In genomic region chr8:91312342-91312741, GRCm38 (mm10) we compare ENCODE assay signal across 10 mouse cellular contexts. TPM values are rescaled to one million over a fixed set of nuclear protein-coding genes. Genes with fewer than 3 reads are reported as not detected.
A peak's percentile ranks its signal among the peaks of the same experiment; 100 is the strongest.
DNase-seq lines count a peak whose midpoint lies in the region; ATAC-seq and TF ChIP-seq lines count a peak whose summit lies in the region.
"Had no signal": no experiment of that assay in that cellular context is flagged by ENCODE, and none has a peak within 500 bp of the region (broad histone marks: within the 10 kb centered on the region; RNA-seq: fewer than 3 reads in every experiment).

No protein-coding gene starts in this region.

- H3K27ac ChIP-seq in heart, embryonic 12.5 days (ENCODE audit: poor library complexity, severe bottlenecking): no peak overlapping the region
- H3K27ac ChIP-seq in MEL (ENCODE audit: control insufficient read depth, low read depth, low read length): peak overlapping the region; percentile 69
- H3K27ac ChIP-seq in hindbrain, embryonic 13.5 days: no peak overlapping the region

- no peaks in the 10 kb centered on the region for H3K27me3 ChIP-seq in heart, embryonic 12.5 days (replicated peaks)
- no peaks in the 10 kb centered on the region for H3K27me3 ChIP-seq in MEL (ENCODE audit: control insufficient read depth in 1 of 2, insufficient read depth in 2 of 2, low read length in 2 of 2)
- no peaks in the 10 kb centered on the region for H3K27me3 ChIP-seq in hindbrain, embryonic 13.5 days

- TF ChIP-seq CTCF in MEL (IDR thresholded peaks at IDR 0.05 in 2 of 3, conservative IDR thresholded peaks at IDR 0.05 in 1 of 3; ENCODE audit: control insufficient read depth in 1 of 3, insufficient read depth in 1 of 3, low read depth in 2 of 3, low read length in 3 of 3, poor library complexity in 1 of 3, severe bottlenecking in 1 of 3): no peak

- H3K4me3 ChIP-seq in heart, embryonic 12.5 days: peak overlapping the region; percentile 84
- peak overlapping the region; percentile 54 to 74 for H3K4me3 ChIP-seq in MEL (ENCODE audit: control insufficient read depth in 1 of 2, insufficient read depth in 1 of 2, low read depth in 2 of 2, low read length in 2 of 2)
- peak overlapping the region; percentile 71 for H3K4me3 ChIP-seq in hindbrain, embryonic 13.5 days

- H3K79me2 ChIP-seq in MEL (ENCODE audit: control insufficient read depth, insufficient read depth, low read length, poor library complexity): peaks cover 23% of the 10 kb centered on the region

- ATAC-seq in heart, embryonic 12.5 days (ENCODE audit: insufficient number of reproducible peaks, low FRiP score): no peak
- ATAC-seq in hindbrain, embryonic 13.5 days (ENCODE audit: low FRiP score): no peak
- peak; percentile 15; the same call in 1 of the 2 replicates for ATAC-seq in megakaryocyte progenitor cell, adult 5-6 weeks (replicated peaks; ENCODE audit: poor library complexity)

- TF ChIP-seq EP300 in MEL (IDR thresholded peaks at IDR 0.05; ENCODE audit: low read depth in 1 of 2, low read length in 2 of 2): peak in 1 of 2 experiments; percentile 43; a peak in 2 of 4 replicates

- no peak for TF ChIP-seq RAD21 in MEL (IDR thresholded peaks at IDR 0.05; ENCODE audit: low read depth, low read length)

- TF ChIP-seq POLR2A in MEL (IDR thresholded peaks at IDR 0.05; ENCODE audit: control insufficient read depth in 1 of 2, insufficient read depth in 1 of 2, low read depth in 1 of 2, low read length in 2 of 2, poor library complexity in 1 of 2): no peak

- DNase-seq in heart, adult 8-10 months (ENCODE audit: low spot score): no peak
- DNase-seq in MEL (ENCODE audit: low read depth, low spot score): peak; percentile 83
- DNase-seq in urinary bladder, adult 2 months (ENCODE audit: low spot score): no peak
- no peak for DNase-seq in layer of hippocampus, postnatal 36 days
- no peak for DNase-seq in ovary, adult 18-20 months (ENCODE audit: low spot score)
- DNase-seq: cerebellum, adult 11 months; spleen, adult 18-20 months had no signal

- peak overlapping the region; percentile 78 for H3K9ac ChIP-seq in heart, embryonic 12.5 days
- peak overlapping the region; percentile 64 for H3K9ac ChIP-seq in MEL (ENCODE audit: control insufficient read depth, low read depth, low read length, poor library complexity, severe bottlenecking)
- H3K9ac ChIP-seq in hindbrain, embryonic 13.5 days: peak overlapping the region; percentile 80

- no peaks in the 10 kb centered on the region for H3K9me3 ChIP-seq in heart, embryonic 12.5 days (replicated peaks)
- no peaks in the 10 kb centered on the region for H3K9me3 ChIP-seq in MEL (replicated peaks; ENCODE audit: insufficient read depth, low read length)
- no peaks in the 10 kb centered on the region for H3K9me3 ChIP-seq in hindbrain, embryonic 13.5 days

- H3K36me3 ChIP-seq in heart, embryonic 12.5 days: no peaks in the 10 kb centered on the region; the same call in none of the 2 replicates
- H3K36me3 ChIP-seq in MEL (ENCODE audit: control insufficient read depth in 1 of 2, insufficient read depth in 2 of 2, low read length in 2 of 2): peaks cover 0 to 17% of the 10 kb centered on the region in 2 experiments; a peak in 3 of 4 replicates
- no peaks in the 10 kb centered on the region for H3K36me3 ChIP-seq in hindbrain, embryonic 13.5 days

- H3K4me1 ChIP-seq in heart, embryonic 12.5 days (replicated peaks): peaks cover 22% of the 10 kb centered on the region
- peaks cover 6 to 7% of the 10 kb centered on the region in 2 experiments; a peak in 3 of 4 replicates for H3K4me1 ChIP-seq in MEL (ENCODE audit: control insufficient read depth in 1 of 2, insufficient read depth in 2 of 2, low read length in 2 of 2)
- H3K4me1 ChIP-seq in hindbrain, embryonic 13.5 days (replicated peaks): peaks cover 38% of the 10 kb centered on the region

- WGBS in heart, embryonic 12.5 days: 77% methylated on average over 2 of the region's 2 CpGs
- 80% methylated on average over 2 of the region's 2 CpGs for WGBS in hindbrain, embryonic 13.5 days

- peak overlapping the region; percentile 87 for H3K4me2 ChIP-seq in heart, embryonic 12.5 days
- H3K4me2 ChIP-seq in hindbrain, embryonic 13.5 days: peak overlapping the region; percentile 69

TF ChIP-seq in MEL, 35 proteins besides CTCF, POLR2A, EP300 and RAD21:
- no peak for TF ChIP-seq E2F4 (IDR thresholded peaks at IDR 0.05; ENCODE audit: borderline replicate concordance, low read depth, low read length)
- TF ChIP-seq ETS1 (IDR thresholded peaks at IDR 0.05; ENCODE audit: low read depth, low read length): peak; percentile 67
- no peak for TF ChIP-seq ZC3H11A (IDR thresholded peaks at IDR 0.05; ENCODE audit: low read depth, low read length)
- TF ChIP-seq GATA1 (IDR thresholded peaks at IDR 0.05; ENCODE audit: low read depth, low read length): peak; percentile 42
- TF ChIP-seq JUND (IDR thresholded peaks at IDR 0.05; ENCODE audit: low read depth, low read length): no peak
- TF ChIP-seq MAX (IDR thresholded peaks at IDR 0.05; ENCODE audit: low read length): peak; percentile 10; the same call in 1 of the 2 replicates
- peak; percentile 24; the same call in 1 of the 2 replicates for TF ChIP-seq RCOR1 (IDR thresholded peaks at IDR 0.05; ENCODE audit: low read depth, low read length)
- peak; percentile 34; the same call in 1 of the 2 replicates for TF ChIP-seq MAZ (IDR thresholded peaks at IDR 0.05; ENCODE audit: low read depth, low read length)
- 0 out of 2 replicates have a peak, but pooled peaks have one; percentile 30 for TF ChIP-seq TCF12 (IDR thresholded peaks at IDR 0.05; ENCODE audit: low read depth, low read length)
TF ChIP-seq in MEL: peak in this region for 6.

RNA-seq across cellular contexts. Expression of gene Rpgrip1l, which starts 0.7 kb away (rescaled TPM):
- 8.2 and 9.1 TPM in 2 replicates for polyA plus RNA-seq in heart, embryonic 12.5 days (2016; fragmentation: Nextera tagmentation; extraction: Ambion mirVana)
- total RNA-seq in heart, adult 8-10 months (2022): 1 to 10 TPM; 3.4 to 5.3 (median 4.2) TPM
- 2.1 and 2.9 TPM in 2 replicates for total RNA-seq in MEL (2012; rRNA removed)
- 1 to 10 TPM in 1 of 2 experiments, not detected in 1; 3.9 TPM for polyA plus RNA-seq in MEL (2012; ENCODE audit: insufficient read depth in 1 of 2, insufficient read length in 2 of 2, low read depth in 1 of 2, low replicate concordance in 2 of 2, missing spikeins in 1 of 2)
- polyA plus RNA-seq in hindbrain, embryonic 13.5 days (2015; fragmentation: Nextera tagmentation; extraction: Ambion mirVana): 10.3 and 10.6 TPM in 2 replicates
- 10.1 and 13.6 TPM in 2 replicates for total RNA-seq in megakaryocyte progenitor cell, adult 5-6 weeks (2015)
- 11.6 and 14.6 TPM in 2 replicates for total RNA-seq in megakaryocyte progenitor cell, adult 5-6 weeks (2017)
- 4.2 and 5.3 TPM in 2 replicates for polyA plus RNA-seq in urinary bladder, adult 2 months (2012; rRNA removed)
- 10 to 100 TPM; 27.6 to 30.1 TPM for total RNA-seq in layer of hippocampus, postnatal 36 days (2021)

RNA-seq across cellular contexts. Expression of gene Fto, which starts 1.0 kb away (rescaled TPM):
- 76.6 and 76.7 TPM in 2 replicates for polyA plus RNA-seq in heart, embryonic 12.5 days (2016; fragmentation: Nextera tagmentation; extraction: Ambion mirVana)
- total RNA-seq in heart, adult 8-10 months (2022): 10 to 100 TPM; 59.3 to 70.7 (median 65.1) TPM
- 13.5 TPM in 2 replicates for total RNA-seq in MEL (2012; rRNA removed)
- 10 to 100 TPM in 1 of 2 experiments, not detected in 1; 41.1 TPM for polyA plus RNA-seq in MEL (2012; ENCODE audit: insufficient read depth in 1 of 2, insufficient read length in 2 of 2, low read depth in 1 of 2, low replicate concordance in 2 of 2, missing spikeins in 1 of 2)
- 126 and 131 TPM in 2 replicates for polyA plus RNA-seq in hindbrain, embryonic 13.5 days (2015; fragmentation: Nextera tagmentation; extraction: Ambion mirVana)
- 50.0 and 54.6 TPM in 2 replicates for total RNA-seq in megakaryocyte progenitor cell, adult 5-6 weeks (2015)
- 26.4 and 34.7 TPM in 2 replicates for total RNA-seq in megakaryocyte progenitor cell, adult 5-6 weeks (2017)
- 56.0 and 63.4 TPM in 2 replicates for polyA plus RNA-seq in urinary bladder, adult 2 months (2012; rRNA removed)
- total RNA-seq in layer of hippocampus, postnatal 36 days (2021): 100 to 1,000 TPM; 136 to 140 TPM
